Comparison of ENCODE assay signal across 15 mouse cellular contexts in the genomic region with DNA sequence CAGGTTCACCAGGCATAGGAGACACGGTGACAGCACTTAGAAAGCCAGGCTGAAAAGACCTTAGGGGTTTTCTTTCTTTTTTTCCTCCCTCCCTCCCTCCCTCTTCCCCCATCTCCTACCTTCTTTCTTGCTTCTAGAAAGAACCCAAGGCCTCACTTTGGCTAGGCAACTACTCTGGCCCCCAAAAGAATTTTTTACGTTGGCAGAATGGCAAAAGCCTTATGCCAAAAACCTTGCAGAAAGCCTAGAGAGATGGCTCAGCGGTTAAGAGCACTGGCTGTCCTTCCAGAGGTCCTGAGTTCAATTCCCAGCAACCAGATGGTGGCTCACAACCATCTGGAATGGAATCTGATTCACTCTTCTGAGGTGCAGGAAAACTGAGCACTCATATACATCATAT. TPM values are rescaled to one million over a fixed set of nuclear protein-coding genes. Genes with fewer than 3 reads are reported as not detected.
DNase-seq lines count a peak whose midpoint lies in the region; ATAC-seq and TF ChIP-seq lines count a peak whose summit lies in the region.
"Had no signal": no experiment of that assay in that cellular context is flagged by ENCODE, and none has a peak within 500 bp of the region (broad histone marks: within the 10 kb centered on the region; RNA-seq: fewer than 3 reads in every experiment).

No protein-coding gene starts in this region.

- H3K27me3 ChIP-seq in hindbrain, embryonic 15.5 days, result no peaks in the 10 kb centered on the region
- H3K27me3 ChIP-seq in hindbrain, embryonic 14.5 days (ENCODE audit: control insufficient read depth, insufficient read depth, low read length), result no peaks in the 10 kb centered on the region
- H3K27me3 ChIP-seq in embryonic facial prominence, embryonic 14.5 days (replicated peaks; ENCODE audit: control insufficient read depth, insufficient read depth, low read length), result no peaks in the 10 kb centered on the region
- H3K27me3 ChIP-seq in forebrain, embryonic 15.5 days, result no peaks in the 10 kb centered on the region
- no peaks in the 10 kb centered on the region for H3K27me3 ChIP-seq in midbrain, postnatal 0 days (ENCODE audit: insufficient read depth, low read length)

- H3K9me3 ChIP-seq in hindbrain, embryonic 15.5 days, result no peaks in the 10 kb centered on the region
- H3K9me3 ChIP-seq in hindbrain, embryonic 14.5 days (ENCODE audit: control insufficient read depth, low read length), result no peaks in the 10 kb centered on the region
- no peaks in the 10 kb centered on the region for H3K9me3 ChIP-seq in embryonic facial prominence, embryonic 14.5 days (ENCODE audit: control insufficient read depth, low read length)
- no peaks in the 10 kb centered on the region for H3K9me3 ChIP-seq in forebrain, embryonic 15.5 days
- H3K9me3 ChIP-seq in midbrain, postnatal 0 days (ENCODE audit: low read length), result no peaks in the 10 kb centered on the region
- H3K9me3 ChIP-seq: G1E; limb, embryonic 10.5 days had no signal

- H3K4me2 ChIP-seq in hindbrain, embryonic 15.5 days, result no peak overlapping the region
- H3K4me2 ChIP-seq in hindbrain, embryonic 14.5 days (replicated peaks), result no peak overlapping the region
- H3K4me2 ChIP-seq in embryonic facial prominence, embryonic 14.5 days (ENCODE audit: low read depth, low read length), result no peak overlapping the region
- no peak overlapping the region for H3K4me2 ChIP-seq in forebrain, embryonic 15.5 days (replicated peaks)
- no peak overlapping the region for H3K4me2 ChIP-seq in midbrain, postnatal 0 days (ENCODE audit: low read depth, low read length, poor library complexity, severe bottlenecking)

- 0 out of 2 replicates have a peak overlapping the region, but pooled peaks have one; percentile 74 for H3K27ac ChIP-seq in hindbrain, embryonic 15.5 days (replicated peaks)
- no peak overlapping the region for H3K27ac ChIP-seq in hindbrain, embryonic 14.5 days
- H3K27ac ChIP-seq in embryonic facial prominence, embryonic 14.5 days (replicated peaks; ENCODE audit: low read depth, low read length), result 0 out of 2 replicates have a peak overlapping the region, but pooled peaks have one; percentile 78
- peak overlapping the region; percentile 90 for H3K27ac ChIP-seq in forebrain, embryonic 15.5 days (replicated peaks)
- H3K27ac ChIP-seq in midbrain, postnatal 0 days (ENCODE audit: low read depth, low read length), result no peak overlapping the region
- H3K27ac ChIP-seq: liver, embryonic 14.5 days had no signal

- no peaks in the 10 kb centered on the region for H3K36me3 ChIP-seq in hindbrain, embryonic 15.5 days
- no peaks in the 10 kb centered on the region for H3K36me3 ChIP-seq in hindbrain, embryonic 14.5 days (replicated peaks; ENCODE audit: control insufficient read depth, insufficient read depth)
- no peaks in the 10 kb centered on the region for H3K36me3 ChIP-seq in embryonic facial prominence, embryonic 14.5 days (ENCODE audit: control insufficient read depth, insufficient read depth, low read length)
- no peaks in the 10 kb centered on the region for H3K36me3 ChIP-seq in forebrain, embryonic 15.5 days
- no peaks in the 10 kb centered on the region for H3K36me3 ChIP-seq in midbrain, postnatal 0 days (ENCODE audit: insufficient read depth, low read length)
- H3K36me3 ChIP-seq: G1E; limb, embryonic 10.5 days had no signal

- TF ChIP-seq CTCF in midbrain, postnatal 0 days (IDR thresholded peaks at IDR 0.05), result no peak

- no peak overlapping the region for H3K4me3 ChIP-seq in hindbrain, embryonic 15.5 days
- no peak overlapping the region for H3K4me3 ChIP-seq in hindbrain, embryonic 14.5 days (replicated peaks; ENCODE audit: low read length)
- H3K4me3 ChIP-seq in embryonic facial prominence, embryonic 14.5 days (ENCODE audit: low read depth, low read length), result no peak overlapping the region
- H3K4me3 ChIP-seq in forebrain, embryonic 15.5 days, result no peak overlapping the region
- no peak overlapping the region for H3K4me3 ChIP-seq in midbrain, postnatal 0 days (ENCODE audit: low read depth, low read length)
- H3K4me3 ChIP-seq: left cerebral cortex, adult 2 months; limb, embryonic 10.5 days had no signal

- no peak for DNase-seq in hindbrain, embryonic 14.5 days (ENCODE audit: low spot score)
- no peak for DNase-seq in embryonic facial prominence, embryonic 14.5 days (ENCODE audit: low spot score)
- peak; percentile 65 for DNase-seq in midbrain, postnatal 0 days (ENCODE audit: low spot score)
- no peak for DNase-seq in urinary bladder, postnatal 10 days (ENCODE audit: low spot score)
- no peak for DNase-seq in urinary bladder, adult 2 months (ENCODE audit: low spot score)
- DNase-seq: cerebellum, adult 8-10 months; kidney, adult 18-20 months; thymus, adult 18-20 months had no signal

- no peak for ATAC-seq in hindbrain, embryonic 15.5 days (ENCODE audit: low FRiP score, low read depth)
- ATAC-seq in hindbrain, embryonic 14.5 days (ENCODE audit: low FRiP score), result no peak
- no peak for ATAC-seq in embryonic facial prominence, embryonic 14.5 days (ENCODE audit: low read depth)
- ATAC-seq in forebrain, embryonic 15.5 days (replicated peaks), result no peak
- no peak for ATAC-seq in midbrain, postnatal 0 days (ENCODE audit: low FRiP score)

- 56% methylated on average over 3 of the region's 3 CpGs for WGBS in hindbrain, embryonic 15.5 days
- 60% methylated on average over 3 of the region's 3 CpGs for WGBS in hindbrain, embryonic 14.5 days
- 63% methylated on average over 3 of the region's 3 CpGs for WGBS in embryonic facial prominence, embryonic 14.5 days
- WGBS in forebrain, embryonic 15.5 days, result 36% methylated on average over 3 of the region's 3 CpGs
- WGBS in midbrain, postnatal 0 days, result 58% methylated on average over 3 of the region's 3 CpGs

- H3K4me1 ChIP-seq in hindbrain, embryonic 15.5 days (replicated peaks), result peaks cover 27% of the 10 kb centered on the region
- peaks cover 7% of the 10 kb centered on the region for H3K4me1 ChIP-seq in hindbrain, embryonic 14.5 days (replicated peaks; ENCODE audit: control insufficient read depth, insufficient read depth, low read length)
- H3K4me1 ChIP-seq in embryonic facial prominence, embryonic 14.5 days (ENCODE audit: control insufficient read depth, insufficient read depth, low read length), result peaks cover 18% of the 10 kb centered on the region
- H3K4me1 ChIP-seq in forebrain, embryonic 15.5 days, result peaks cover 24% of the 10 kb centered on the region
- no peaks in the 10 kb centered on the region for H3K4me1 ChIP-seq in midbrain, postnatal 0 days (ENCODE audit: insufficient read depth, low read length)

- H3K9ac ChIP-seq in hindbrain, embryonic 15.5 days, result no peak overlapping the region
- H3K9ac ChIP-seq in hindbrain, embryonic 14.5 days, result no peak overlapping the region
- no peak overlapping the region for H3K9ac ChIP-seq in embryonic facial prominence, embryonic 14.5 days (ENCODE audit: low read depth, low read length)
- H3K9ac ChIP-seq in forebrain, embryonic 15.5 days (replicated peaks), result no peak overlapping the region
- H3K9ac ChIP-seq in midbrain, postnatal 0 days (replicated peaks; ENCODE audit: low read length, poor library complexity, severe bottlenecking), result no peak overlapping the region
- H3K9ac ChIP-seq: liver, embryonic 14.5 days had no signal

RNA-seq across cellular contexts. Expression of gene Alpl, which starts 31.6 kb away (rescaled TPM):
- polyA plus RNA-seq in hindbrain, embryonic 15.5 days (2015; fragmentation: Nextera tagmentation; extraction: Ambion mirVana), result 11.4 and 14.7 TPM in 2 replicates
- polyA plus RNA-seq in hindbrain, embryonic 14.5 days (2014; fragmentation: Nextera tagmentation; extraction: Ambion mirVana), result 8.3 and 10.2 TPM in 2 replicates
- 112 and 149 TPM in 2 replicates for polyA plus RNA-seq in embryonic facial prominence, embryonic 14.5 days (2014; fragmentation: Nextera tagmentation; extraction: Ambion mirVana)
- 6.5 and 8.1 TPM in 2 replicates for polyA plus RNA-seq in forebrain, embryonic 15.5 days (2015; fragmentation: Nextera tagmentation; extraction: Ambion mirVana)
- 14.3 and 17.9 TPM in 2 replicates for total RNA-seq in midbrain, postnatal 0 days (2014; rRNA removed)
- polyA plus RNA-seq in midbrain, postnatal 0 days (2015; fragmentation: Nextera tagmentation; extraction: Ambion mirVana), result 16.1 and 19.1 TPM in 2 replicates
- polyA plus RNA-seq in urinary bladder, adult 2 months (2012; rRNA removed), result 96.6 and 104 TPM in 2 replicates
- total RNA-seq: G1E; megakaryocyte progenitor cell, adult 5-6 weeks had no signal
- polyA plus RNA-seq: G1E had no signal

Comparison
In these comparisons a context has a peak if more than half of its experiments do, and no peak if none do; other contexts are left out.
1. H3K27ac ChIP-seq: peak in hindbrain, embryonic 15.5 days (single experiment), embryonic facial prominence, embryonic 14.5 days (single experiment) and forebrain, embryonic 15.5 days (single experiment); none in hindbrain, embryonic 14.5 days (single experiment) and midbrain, postnatal 0 days (single experiment).